Mouse (Mus musculus) fat pad, adult 2 months (tissue): Measurements from ENCODE around the gene Fam126b.
"Not testable (repeated sequence)": the region's sequence is repeated elsewhere in the genome, so short reads cannot be mapped to it uniquely, and the experiment has no call there.

Experiments used
- DNase-seq: peaks from one replicate; pipeline ENCODE4 v3.0.0-alpha.2; 2011; ENCODE audit warnings: low read depth, low spot score; ENCODE audit errors: extremely low read depth

The Fam126b gene

DNA sequence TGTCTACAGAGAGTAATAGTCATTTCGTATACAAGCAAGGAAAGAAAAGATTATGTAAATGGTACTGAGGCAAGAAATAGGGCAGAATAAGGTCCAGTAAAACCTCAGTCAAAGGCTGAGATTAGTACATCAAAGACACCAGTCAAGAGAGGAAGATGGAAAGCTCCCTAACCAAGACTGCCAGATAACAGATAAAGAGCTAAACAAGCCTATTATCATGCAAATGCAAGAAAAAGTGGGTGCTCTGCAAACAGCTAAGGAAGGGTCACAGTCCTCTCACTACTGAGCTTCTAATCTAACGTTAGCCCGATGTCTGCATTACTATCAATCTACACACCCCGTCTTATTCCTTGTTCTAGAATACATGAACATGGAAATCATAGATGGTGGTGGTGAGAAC, 15.7 kb downstream of the Fam126b start:
- DNase-seq = no peak

DNA sequence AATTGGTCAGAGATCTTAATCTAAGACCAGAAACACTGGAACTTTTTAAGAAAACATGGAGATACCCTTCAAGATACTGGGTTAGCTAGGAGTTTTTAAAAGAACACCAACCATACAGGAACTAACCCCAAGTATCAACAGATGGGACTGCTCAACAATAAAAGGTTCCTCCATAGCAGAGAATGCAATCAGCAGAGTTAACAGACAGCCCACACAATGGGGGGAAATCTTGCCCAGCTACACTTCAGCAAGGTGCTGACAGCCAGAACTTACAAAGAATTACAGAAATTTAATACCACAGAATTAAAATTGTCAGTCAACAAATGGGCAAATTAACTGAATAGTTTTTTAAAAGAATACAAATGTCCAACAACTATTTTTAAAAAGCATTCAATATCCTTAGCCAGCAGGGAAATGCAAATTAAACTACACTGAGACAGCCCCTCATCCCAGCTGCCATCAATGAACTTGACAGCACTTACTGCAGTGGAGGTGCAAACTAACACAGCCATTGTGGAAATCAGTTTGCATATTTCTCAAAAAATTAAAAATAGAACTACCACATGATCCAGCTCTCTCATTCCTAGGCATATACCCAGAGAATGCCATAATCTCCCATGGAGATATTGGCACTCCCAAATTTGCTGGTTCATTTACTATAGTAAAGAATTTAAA, 17.5 kb downstream of the Fam126b start:
- DNase-seq = no peak

DNA sequence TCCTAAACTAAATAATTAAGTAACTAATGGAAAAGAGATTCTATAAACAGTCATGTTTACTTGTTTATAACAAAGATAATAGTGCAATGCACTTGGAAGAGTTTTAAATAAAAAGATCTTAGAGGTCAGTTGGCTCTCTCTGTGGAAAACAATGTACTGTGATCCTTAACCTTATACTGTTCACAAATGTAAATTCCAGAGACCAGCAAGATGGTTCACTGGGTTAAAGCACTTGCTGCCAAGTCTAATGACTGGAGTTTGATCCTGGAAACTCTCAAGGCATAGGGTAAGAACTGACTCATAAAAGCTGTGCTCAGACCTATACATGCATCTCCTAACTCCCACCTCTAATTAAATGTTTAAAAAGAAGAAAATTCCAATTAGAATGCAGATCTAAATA, 19.5 kb downstream of the Fam126b start:
- DNase-seq = no peak

DNA sequence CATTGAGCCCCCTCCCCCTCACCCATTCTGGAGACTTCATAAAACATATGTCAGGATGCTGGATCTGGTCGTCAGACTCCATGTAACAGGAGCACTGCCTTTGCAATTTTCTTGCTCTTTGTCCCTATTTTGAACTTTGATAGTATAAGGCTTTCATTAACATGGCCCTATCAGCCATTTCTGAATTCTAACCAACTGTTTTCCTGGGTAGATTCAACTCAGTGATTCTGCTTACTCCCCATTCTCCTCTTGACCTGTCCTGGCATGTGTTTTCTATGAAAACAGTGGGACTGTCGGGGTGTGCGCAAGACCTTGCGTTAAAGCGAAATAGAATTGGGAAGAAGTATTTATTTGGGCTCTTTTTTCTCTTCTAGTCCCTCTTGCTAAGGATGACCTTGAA, 21.1 kb downstream of the Fam126b start:
- no peak for DNase-seq

DNA sequence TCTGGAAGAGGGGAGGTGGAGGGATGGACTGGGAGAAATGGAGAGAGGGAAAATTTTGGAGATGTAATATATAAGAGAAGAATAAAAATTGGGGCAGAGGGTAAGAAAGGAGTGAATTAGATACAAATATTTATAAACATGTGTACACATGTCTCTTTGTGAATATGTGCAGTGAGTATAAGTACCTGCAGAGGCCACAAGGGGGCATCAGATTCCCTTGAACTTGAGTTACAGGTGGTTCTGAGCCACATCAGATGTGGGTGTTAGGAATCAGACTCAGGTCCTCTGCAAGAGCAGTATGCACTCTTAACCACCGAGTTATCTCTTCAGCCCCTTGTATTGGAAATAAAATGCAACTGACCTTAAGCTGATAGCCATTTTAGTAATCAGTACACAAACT, 23.7 kb downstream of the Fam126b start:
- DNase-seq = no peak

DNA sequence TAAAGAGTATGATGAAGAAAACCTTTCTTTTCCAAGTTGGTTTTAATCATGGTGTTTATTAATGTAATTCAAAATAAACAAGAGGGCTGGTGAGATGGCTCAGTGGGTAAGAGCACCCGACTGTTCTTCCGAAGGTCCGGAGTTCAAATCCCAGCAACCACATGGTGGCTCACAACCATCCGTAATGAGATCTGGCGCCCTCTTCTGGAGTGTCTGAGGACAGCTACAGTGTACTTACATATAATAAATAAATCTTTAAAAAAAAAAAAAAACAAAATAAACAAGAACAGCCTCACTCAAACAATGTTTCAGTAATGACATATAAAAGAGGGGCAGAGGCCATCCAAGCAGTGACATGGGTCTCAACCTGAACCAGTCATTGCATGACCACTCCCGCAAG, 25.8 kb downstream of the Fam126b start:
- not testable (repeated sequence) for DNase-seq

DNA sequence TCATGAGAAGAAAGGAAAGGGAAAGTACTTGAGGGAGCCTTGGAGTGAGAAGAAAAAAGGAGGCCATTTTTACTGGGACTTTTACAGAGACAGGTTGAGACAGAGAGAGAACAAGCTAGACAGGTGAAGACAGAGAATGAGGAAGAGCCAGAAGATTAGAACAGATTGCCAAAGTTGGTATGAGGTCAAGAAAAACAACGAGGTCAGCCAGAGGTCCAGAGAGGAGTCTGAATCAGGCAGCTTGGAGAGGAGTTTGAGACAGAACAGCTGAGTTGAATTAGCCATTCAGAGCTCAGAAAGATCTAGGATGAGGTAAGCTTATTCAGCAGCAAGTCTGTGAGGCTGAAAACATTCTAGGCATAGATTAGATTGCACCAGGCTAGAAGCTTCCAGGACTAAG, 44.7 kb downstream of the Fam126b start:
- peak; percentile 78 for DNase-seq

DNA sequence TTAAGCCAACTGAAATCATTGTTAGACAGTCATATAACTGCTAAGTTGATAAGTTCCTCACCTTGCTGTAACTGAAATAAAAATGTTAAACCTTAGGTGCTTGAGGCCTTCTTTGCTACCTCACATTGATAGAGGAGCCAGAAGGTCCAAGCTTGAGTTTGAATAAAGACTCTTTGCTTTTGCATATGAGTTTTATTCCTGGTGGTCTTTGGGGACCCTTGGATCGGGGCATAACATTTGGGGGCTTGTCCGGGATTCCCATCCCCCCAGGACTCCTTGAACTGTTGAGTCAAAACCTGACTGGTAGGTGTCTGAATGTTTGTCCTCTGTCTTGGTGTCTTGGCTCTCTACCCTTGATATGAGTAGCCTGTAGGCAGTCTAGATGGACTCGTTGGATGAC, 78.9 kb downstream of the Fam126b start:
- DNase-seq = no peak

DNA sequence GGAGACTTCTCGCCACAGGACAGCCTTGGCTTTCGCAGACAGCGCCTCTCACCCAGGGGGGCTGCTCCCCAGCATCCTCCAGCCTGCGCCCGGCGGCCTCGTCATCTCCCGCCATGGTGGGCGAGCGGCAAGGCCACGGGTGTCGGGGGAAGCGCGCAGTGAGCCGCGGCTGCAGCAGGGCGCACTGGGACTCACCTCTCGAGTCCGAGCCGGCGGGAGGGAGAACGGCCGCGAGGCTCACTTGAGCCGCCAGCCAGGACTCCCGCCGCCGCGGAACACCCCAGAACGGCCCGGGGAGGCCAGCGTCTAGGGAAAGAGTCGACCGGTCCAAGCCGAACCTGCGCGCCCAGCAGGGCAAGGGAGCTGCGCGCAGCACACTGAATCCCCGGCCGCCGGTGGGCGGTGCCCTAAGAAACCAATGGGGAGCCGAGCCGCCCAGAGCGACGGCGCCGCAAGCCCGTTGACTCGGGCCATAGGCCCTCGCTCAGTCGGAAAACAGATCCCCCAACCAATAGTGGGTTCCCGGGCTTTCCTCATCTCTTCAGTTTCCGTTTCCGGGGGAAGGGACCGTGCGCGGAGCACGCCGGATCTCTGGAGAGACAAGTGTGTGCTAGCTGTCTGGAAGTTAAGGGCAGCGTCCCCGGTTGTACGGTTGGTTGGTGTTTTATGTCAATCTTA, 81.4 kb downstream of the Fam126b start, which contains the start of gene Orc2:
Gene Orc2, minus strand, starts transcription at position 533 of the 678 bp plus-strand sequence.
- DNase-seq = peak; percentile 30

DNA sequence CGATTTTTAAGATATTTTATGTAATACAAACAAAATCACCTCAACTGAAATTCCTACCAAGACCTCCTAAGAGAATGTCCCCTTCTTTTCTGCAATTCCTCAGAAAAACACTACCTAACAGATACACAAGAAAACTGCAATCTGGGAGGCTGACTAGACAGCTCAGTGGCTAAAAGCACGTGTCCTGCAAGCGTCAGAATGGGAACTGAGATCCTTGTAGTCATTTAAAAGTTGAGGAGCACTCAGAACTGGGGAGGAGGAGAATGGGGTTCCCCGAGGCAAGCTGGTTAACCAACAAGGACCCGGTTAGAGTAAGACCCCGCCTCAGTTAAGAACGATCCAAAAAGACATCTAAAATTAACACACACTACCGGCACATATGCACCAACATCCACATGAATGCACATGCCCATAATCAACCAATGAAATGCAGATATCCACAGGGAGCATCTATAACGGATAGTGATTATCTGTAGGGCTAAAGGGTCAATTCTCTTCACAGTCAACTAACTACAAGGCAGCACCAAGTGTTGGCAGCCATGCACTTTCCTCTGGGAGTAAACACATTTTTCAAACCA, 82.2 kb downstream of the Fam126b start:
- no peak for DNase-seq

DNA sequence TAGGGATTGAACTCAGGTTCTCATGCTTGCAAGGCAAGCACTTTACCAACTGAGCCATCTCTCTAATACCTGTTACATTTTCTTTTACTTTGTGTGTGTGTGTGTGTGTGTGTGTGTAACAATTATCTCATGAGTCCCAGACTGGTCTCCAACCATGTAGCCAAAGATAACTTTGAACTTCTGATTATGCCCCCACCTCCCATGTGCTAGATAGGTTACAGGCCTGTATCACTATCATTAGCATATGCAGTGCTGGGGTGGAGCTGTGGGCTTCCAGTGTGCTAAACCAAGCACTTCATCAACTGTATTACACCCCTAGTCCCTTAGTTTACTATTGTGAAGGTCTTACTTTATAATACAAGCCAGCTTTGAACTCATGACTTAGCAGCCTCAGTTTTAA, 83.0 kb downstream of the Fam126b start:
- DNase-seq = no peak

DNA sequence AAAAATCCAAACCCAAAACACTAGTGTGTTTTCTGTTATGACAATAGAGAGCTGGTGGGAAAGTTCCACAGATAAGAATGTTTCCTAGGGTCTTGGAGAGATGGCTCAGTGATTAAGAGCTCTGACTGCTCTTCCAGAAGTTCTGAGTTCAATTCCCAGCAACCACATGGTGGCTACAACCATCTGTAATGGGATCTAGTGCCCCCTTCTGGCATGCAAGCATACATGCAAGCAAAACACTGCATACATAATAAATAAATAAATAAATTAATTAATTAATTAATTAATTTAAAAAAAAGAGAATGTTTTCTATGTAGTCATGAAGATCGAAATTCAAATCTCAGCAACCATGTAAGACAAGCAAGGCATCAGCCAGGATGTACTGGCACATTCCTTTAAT, 87.4 kb downstream of the Fam126b start:
- no peak for DNase-seq

DNA sequence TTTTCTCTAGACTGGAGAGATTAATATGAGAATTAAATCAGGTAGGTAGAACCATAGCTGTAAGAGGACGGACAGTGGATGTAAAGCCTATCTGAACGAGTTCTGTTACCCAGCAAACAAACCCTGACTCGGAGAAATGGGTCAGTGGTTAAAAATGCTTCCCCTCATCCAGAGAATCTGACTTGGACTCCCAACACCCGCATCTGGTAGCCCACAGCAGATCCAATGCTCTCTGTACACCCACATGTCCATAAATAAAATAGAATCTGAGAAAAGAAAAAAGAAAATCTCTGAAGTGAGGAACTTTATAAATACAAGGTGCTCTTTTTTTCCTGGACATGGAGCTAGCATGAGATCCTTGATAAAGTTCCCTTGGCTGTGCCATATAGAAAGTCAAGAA, 88.4 kb downstream of the Fam126b start:
- DNase-seq = no peak

DNA sequence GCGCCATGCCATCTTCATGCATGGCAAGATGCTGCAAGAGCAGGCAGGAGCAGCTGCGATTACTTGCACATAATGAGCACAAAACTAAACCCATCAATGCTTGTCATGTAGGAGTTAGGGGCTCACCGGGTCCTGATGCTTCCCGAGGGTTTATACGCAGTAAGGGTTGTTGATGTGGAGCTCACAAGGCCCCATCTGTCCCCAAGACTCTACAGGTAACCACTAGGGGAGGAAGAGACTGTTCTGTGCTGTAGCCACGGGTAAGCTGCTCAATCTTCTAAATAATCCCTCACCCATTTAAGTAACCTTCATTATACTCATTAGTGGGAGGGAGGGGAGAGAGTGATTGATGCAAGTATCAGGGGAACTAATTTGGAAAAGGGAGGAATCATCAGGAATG, 90.5 kb downstream of the Fam126b start:
- DNase-seq = no peak

DNA sequence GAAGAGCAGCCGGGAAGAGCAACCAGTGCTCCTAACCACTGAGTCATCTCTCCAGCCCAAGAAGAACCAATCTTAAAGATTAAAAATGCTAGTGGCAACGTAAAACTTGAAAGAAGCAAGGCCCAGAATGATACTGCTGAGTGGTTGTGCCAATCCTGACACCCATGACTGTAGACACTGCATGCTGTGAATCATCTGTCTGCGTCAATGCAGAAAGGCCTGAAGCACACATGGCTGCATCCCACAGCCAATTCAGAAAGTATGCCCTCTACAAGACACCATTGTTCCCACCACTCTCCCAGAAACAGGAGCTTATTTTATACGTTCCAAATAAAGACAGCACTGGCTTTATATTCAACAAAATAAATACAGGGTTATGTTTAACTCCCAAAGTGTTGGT, 103.5 kb downstream of the Fam126b start:
- DNase-seq = no peak

DNA sequence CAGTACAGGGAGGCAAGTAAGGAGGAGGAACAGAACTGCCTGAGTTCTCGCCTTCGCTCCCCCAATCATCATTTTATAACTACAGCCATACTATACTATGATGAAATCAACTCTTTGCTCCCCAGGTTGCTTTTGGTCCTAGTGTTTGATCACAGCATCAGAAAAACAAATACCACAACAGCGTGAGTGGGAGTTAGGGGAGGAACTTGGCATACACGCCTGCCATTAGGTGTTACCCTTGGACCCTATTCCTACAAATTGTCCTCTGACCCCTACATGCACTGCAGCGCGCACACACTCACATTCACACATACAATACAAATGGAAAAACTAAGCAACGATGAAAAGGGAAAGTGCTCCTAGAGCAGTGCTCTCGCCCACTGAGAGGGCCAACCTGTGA, 110.5 kb downstream of the Fam126b start:
- DNase-seq = no peak
